Mouse (Mus musculus) embryonic fibroblast, embryonic 13.5 days (primary cell): ENCODE results near the gene Syndig1.

Experiments
- CTCF ChIP-seq: IDR thresholded peaks from 2 replicates; pipeline ENCODE4 v1.5.1; 2011; ENCODE audit warnings: mild to moderate bottlenecking, control low read depth, low read length, moderate library complexity, borderline replicate concordance; ENCODE audit not compliant: insufficient read depth
- POLR2A ChIP-seq: IDR thresholded peaks from 2 replicates; pipeline ENCODE4 v1.6.1; 2011; ENCODE audit warnings: low read depth, mild to moderate bottlenecking, control low read depth, low read length, moderate library complexity

DNA sequence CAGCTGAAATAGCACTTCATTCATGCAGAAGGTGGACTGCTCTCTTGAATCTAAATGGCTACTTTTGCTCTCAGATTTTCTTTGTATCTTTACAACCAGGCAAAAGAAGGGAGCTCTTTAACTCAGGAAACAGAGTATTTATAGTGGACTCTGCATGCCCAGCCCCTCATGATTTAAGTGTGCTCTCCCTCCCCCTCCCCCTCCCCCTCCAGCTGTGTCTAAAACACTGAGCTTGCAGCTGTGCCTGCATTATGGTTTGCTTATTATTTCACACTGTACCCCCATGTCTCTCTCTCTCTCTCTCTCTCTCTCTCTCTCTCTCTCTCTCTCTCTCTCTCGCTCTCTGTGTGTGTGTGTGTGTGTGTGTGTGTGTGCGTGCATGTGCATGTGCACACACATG lies 168.6 kb downstream of the Syndig1 start:
- TF ChIP-seq CTCF (no peak), POLR2A (no peak)
